Mouse (Mus musculus) embryo, embryonic 11 days (tissue): ENCODE measurements around the gene Cecr2.

Source experiments
- DNase-seq: peaks from one replicate; pipeline ENCODE4 v3.0.0-alpha.2; 2015

The Cecr2 gene

DNA sequence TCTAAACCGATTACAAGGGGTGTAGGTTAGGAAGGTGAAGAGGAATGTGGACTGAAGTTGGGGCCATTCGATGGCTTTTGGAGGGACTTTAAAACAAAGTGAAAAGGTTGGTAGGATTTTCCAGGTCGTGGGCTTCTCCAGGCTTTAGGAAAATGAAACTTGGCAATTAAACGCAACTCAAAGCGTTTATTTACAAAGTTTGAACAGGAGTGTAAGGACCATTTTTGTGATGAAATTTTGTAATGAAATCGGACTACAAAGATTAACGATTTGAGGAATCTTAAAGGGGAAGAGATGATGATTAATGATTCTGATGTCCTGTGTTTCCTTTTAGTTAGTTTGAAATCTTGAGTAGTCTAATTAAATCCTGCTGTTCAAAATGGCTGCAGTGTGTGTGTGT lies 1.7 kb downstream of the Cecr2 start:
- no peak for DNase-seq

DNA sequence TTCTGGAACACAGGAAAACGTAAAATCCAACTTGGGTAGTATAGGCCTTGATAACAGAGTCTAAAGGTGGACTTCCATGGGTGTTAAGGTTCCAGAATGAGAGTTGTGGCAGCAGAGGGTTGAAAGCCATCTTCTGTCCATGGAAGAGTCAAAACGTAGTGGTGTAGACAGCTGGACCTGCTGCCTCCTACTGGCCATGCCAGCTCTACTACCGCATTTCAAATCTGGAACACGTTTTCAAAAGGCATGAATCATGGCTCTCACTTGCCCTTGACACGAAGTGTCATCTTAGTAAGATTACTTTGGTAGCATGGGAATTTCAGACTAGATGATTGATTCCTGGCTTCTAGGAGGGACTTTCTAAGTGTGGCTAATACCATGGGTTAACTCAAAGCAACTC lies 8.0 kb downstream of the Cecr2 start:
- no peak for DNase-seq

DNA sequence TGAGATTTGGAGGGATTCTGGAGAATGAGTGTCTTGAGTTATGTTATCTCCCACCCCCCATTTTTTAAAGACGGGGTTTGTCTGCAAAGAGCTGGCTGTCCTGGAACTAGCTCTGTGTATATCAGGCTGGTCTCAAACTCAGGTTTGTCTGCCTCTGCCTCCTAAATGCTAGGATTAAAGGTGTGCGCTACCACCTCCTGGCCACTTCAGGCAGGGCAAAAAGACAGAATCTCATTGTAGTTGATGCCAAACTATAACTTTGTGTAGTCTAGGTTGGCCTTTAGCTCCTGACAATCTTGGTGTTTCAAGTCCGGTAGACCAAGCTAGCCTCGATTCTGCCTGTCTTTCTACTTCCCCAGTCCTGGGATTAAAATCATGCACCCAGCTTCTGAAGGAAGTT lies 8.7 kb downstream of the Cecr2 start:
- no peak for DNase-seq

DNA sequence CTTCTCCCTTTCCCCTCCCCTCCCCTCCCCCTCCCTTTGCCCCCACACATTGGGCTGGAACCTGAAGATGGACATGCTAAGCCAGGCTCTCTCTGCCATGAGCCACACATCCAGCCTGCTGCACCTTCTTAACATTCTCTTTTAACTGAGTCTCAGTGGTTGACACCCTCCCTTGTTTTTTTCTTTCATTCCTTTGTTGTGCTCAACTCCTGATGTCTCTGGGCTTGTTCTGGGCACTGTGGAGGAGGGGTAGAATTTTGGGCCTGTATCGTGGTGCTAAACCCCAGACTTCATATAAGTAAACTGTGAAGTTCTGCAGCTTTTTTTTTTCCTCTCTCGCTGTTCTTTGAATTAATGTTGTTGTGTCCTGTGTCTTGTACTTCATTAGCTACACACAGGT lies 9.8 kb downstream of the Cecr2 start:
- no peak for DNase-seq

DNA sequence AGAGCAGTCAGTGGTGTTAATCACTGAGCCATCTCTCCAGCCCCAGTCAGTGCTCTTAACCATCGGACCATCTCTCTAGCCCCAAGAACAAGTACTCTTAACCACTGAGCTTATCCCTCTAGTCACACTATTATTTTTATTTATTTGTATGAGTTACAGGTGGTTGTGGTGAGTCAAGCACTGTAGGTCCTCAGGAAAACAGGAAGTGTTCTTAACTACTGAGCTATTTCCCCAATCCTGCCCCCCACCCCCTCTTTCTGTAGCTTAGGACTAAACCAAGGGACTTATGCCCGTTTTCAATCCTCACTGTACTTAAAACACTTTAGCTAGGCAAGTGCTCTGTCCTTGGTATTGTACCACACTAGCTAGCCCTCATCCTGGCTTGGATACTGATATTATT lies 17.2 kb downstream of the Cecr2 start:
- DNase-seq = no peak

DNA sequence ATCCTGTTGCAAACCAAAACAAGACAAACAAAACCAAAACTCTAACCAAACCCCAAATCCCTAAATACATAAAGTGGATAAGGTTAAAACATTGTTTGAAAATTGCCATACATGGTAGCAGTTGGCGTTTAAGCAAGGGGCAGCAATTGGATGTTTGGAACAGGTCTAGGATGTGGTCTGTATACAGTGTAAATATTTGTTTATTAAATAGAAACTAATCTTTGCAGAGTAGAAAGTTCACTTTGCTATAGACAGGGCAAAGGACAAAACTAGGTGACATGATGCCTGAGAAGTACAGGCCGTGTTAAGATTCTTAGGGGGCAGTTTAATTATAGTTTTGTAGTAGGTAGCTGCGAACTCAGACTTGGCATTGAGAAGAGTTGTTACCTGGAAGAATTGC lies 18.6 kb downstream of the Cecr2 start:
- DNase-seq = no peak

DNA sequence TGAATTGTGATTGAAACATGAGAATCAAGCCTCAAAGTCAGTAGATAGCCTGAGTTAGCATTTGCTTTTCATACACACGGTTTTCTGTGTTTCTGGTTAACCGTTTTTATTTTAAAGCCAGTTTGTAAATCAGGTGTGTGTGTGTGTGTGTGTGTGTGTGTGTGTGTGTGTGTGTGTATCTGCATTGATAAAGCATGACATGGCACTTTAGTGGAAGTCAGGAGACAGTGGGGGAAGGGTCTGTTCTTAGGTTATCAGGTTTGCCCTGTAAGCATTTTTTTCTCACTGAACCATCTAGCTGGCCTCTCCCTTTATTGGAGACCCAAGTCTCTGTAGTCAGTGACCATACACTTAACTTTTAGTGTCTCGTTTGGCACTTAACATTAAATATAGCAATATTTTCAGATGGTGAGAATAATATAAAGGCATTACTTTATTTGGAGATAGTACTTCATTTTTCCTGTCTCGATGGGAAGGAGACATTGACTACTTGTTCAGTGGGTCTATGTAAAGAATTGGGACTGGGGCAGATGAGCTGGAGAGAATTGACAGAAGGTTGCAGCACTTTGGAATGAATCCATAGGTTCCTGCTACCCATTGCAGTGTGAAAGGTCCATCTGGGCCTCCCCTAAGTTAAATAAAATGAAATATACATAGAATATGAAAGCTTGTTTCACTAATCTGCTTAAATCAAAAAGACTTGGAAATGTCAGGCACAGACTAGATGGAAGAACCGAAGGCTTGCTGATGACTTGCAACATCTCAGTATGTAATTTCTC lies 20.9 kb downstream of the Cecr2 start:
- no peak for DNase-seq

DNA sequence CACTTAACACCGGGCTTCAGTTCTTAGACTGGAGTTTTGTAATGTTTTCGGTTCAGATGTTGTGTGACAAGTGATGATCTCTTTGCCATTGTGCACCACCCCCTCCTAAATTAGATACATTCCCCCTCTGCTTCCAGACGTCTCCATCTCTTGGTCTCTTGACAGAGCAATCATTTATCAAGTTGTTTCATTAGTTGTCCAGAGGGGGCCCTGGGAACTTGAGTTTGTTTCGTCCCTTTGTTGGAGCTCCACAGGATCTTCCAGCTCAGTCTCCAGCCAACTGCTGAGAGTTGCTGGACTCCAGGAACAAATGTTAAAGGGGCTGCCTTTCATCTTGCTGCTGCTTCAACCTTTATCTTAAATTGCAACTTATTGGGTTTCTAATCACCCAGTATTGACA lies 34.1 kb downstream of the Cecr2 start:
- DNase-seq = peak; percentile 70

DNA sequence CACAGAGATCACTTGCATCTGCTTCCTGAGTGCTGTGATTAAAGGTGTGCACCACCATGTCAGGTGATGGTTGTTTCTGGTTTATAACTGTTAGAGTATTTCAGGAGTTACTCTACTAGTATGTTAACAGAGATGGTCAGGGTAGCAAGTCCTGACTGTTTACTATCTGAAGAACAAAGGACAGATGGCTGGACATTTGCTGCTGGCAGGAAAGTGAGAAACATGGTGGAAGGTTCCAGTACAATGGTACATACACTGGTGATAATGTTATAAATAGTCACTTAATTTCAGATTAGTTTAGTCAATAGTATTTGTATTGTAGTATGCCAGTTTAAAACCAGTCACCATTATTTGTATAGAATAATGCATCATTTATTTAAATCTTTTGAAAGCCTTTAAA lies 38.2 kb downstream of the Cecr2 start:
- no peak for DNase-seq

DNA sequence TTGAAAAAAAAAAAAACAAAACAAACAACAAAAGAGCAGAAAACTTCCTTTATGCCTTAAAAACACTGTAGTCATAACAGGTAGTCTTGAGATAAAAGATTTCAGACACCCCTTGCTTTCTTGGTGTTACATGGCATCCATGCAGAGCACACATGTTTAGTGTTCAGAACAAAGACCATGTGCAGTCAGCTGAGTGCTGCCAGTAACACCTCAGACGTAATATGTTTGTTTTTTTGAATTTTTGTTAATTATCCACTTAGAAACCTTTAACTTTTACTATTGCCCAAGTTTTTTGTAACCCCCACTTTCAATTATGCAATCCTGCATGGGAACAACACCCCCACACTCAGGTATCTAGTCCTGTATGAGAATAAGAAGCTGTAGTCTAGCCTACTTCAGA lies 42.6 kb downstream of the Cecr2 start:
- no peak for DNase-seq

DNA sequence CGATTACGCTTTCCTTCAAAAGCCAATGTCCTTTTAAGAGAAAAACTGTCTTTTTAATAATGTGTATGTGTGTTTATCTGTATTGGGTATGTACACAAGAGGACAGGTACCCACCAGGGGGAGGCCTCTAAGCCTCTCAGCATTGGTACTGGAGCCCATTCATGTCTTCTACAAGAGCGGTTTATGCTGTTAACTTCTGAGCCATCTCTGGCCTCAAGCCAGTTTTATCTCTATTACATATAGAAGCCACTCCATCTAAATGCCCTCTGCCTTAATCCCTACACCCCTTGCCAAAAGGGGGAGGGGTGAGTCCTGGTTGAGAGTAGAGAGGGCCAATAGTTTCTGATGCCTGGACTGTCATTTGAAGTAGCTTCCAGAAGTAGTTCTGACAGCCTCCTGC lies 48.6 kb downstream of the Cecr2 start:
- DNase-seq = no peak

DNA sequence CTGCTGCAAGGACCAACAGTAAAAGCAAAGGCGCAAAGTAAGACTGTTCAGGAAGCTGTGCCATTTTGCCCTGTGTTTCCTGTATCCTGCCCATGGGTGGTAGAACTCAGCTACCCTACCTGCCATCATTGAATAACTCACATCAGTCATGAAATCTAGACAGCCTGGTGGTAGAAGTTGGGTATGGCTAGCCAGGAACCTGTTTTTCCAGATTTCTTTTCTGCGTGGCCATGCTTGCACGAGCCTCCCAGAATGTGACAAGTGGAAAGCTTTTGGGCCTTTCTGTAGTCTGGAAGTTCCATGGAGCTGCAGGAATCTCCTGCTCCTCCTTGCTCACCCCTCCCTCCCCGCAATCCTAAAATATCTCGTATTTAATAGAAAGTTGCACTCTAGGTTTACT lies 49.1 kb downstream of the Cecr2 start:
- peak; percentile 33 for DNase-seq

DNA sequence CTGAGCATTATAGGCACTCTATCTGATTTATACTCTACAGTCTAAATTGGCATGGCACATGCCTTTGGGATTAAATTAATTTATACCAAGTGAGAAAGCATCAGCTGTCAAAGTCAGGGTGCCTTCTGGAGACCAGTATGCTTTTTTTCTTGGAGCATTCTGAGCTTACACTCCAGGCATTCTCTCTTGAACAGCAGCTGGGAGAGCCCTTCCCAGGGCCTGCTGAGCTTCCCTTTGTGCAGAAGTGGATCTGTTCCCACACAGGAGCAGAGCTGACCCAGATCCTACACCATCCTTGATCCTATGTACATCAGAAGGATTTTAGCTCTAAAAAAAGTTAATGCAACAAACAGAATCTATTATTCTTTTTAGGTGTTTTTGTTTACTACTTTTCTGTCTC lies 49.7 kb downstream of the Cecr2 start:
- peak; percentile 50 for DNase-seq

DNA sequence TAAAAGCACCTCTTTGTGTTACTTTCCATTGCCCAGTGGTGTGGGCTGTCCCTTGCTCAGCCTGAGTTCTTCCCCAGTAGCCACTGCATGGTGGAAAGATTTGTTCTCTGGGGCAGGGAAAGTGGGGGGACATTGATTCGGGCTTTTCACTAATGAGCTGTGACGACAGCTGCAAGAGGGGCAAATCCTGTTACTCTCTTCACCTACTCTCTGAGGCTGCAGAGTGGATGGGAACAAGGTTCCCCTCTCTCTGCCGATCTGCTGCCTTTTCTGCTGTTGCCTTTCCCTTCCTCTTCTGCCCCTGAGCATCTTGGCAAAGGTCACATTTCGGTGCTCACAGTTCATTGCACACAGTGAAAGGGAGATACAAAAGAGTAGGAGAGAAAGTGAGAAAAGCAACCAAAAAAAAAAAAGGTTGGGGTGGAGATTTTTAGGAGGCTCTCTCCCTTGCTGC lies 50.4 kb downstream of the Cecr2 start:
- DNase-seq = peak; percentile 64

DNA sequence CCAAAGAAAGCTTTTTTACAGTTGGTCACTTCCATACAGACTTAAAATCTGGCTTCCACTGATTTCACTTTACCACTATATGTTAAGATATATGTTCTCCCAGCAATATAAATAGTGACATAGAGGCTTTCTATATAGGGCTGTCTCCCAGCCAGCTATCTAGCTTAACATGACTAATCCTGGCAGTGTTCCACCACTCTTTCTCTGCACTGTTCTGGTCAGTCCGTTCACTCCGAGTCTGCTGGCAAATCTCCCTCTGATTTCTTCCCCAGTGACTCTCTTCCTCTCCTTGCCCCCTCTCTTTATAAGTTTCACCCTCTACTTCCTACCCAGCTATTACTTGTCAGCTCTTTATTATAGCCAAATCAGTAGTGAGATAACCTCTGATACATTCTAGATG lies 59.8 kb downstream of the Cecr2 start:
- no peak for DNase-seq

DNA sequence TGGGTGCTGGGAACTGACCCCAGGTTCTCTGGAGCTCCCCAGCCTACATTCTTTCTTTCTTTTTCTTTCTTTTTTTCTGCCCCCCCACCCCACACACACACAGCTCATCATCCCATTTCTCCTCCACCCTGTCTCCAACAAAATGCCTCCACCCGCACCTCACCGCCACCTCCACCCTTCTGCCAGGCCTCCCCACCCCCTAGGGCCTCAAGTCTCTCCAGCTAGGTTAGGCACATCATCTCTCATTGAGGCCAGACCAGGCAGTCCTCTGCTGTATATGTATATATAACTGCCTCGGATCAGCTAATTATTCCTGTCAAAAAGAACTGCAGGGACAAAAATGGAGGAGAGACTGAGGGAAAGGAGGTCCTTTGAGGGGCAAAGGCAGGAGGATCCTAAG lies 69.8 kb downstream of the Cecr2 start:
- DNase-seq = no peak

DNA sequence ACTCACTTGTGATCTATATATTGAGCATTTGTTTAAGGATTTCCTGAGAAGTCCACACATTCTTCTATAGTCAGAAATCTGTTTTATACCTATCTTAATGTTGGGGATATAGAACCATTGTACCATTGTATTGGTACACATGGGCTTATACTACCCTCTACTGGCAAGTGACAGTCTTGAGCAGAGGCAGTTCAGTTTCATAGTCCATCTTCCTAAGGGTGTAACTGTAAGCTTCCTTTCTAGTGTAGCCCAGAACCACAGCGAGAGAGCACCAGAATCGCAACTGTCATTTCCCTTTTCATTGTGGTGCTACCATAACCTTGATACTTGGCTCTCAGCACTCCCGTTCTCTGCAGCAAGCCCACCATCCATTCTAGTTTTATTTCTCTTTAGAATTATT lies 70.4 kb downstream of the Cecr2 start:
- DNase-seq = peak; percentile 60

DNA sequence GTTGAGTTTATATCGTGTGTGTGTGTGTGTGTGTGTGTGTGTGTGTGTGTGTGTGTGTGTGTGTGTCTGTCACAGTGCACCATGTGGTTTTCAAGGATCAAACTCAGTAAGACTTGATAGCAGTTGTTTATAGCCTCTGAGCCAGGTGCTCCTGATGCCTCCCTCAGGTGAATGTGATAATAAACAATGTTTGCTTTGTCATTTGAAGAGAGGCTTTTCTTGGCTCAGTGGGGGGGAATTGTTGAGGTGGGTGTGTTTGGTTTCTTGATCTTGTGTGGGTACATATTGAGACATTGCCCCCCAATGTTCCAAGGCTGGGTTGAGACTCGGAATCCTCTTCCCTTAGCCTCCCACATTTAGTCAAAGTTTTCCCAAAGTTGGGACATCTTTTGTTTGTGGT lies 77.0 kb downstream of the Cecr2 start:
- DNase-seq = no peak

DNA sequence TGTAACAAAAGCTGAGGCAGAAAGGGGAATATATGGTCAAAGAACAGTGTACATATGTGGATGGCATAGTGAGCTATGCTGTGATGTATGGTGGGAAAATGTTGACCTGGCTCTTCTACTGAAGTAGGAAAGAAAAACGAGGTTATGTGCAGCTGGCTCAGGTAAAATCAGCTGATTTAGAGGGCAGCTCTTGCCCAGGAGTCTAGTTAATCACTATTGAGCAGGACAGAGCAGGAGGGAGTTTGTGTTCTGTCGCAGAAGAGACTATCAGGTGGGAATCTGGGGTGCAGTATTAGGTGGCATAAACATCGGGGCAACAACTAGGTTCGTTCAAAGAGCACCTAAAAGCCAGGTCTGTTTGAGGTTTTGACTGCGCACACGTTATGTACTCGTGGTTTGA lies 78.1 kb downstream of the Cecr2 start:
- DNase-seq = no peak

DNA sequence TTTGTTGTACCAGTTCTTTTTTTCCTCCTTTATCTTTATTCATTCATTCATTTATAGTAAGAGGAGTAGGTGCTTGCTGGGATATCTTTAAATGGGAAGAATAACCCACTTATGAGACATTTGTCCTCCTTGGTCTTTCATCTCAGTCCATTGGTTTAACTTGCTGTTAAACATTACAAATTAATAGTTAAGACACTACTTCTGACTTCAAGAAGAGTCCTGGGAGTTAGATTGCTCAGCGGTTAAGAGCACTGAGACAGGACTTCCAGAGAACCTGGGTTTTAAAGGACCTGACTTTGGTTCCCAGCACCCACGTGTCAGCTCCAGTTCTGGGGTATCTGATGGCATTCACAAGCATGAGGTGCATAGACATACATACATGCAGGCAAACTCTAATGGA lies 80.2 kb downstream of the Cecr2 start:
- DNase-seq = no peak

DNA sequence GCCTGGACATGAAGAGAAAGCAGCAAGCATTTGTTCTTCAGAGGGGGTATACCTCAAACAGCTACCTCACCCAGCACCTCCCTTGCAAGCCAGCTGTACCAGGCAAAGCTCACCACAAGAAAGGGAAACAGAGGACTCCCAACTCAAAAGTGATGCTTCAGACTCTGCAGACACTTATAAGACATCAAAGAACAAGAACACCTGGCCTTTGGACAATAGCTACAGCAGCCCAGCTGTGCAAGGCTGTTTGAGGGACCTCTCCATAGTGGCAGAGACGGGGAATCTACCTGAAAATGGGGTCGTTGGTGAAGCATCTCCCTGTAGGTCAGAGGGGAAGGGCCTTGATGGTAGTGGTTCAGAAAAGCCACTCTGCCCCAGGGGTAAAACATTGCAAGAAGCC lies 95.0 kb downstream of the Cecr2 start:
- no peak for DNase-seq

DNA sequence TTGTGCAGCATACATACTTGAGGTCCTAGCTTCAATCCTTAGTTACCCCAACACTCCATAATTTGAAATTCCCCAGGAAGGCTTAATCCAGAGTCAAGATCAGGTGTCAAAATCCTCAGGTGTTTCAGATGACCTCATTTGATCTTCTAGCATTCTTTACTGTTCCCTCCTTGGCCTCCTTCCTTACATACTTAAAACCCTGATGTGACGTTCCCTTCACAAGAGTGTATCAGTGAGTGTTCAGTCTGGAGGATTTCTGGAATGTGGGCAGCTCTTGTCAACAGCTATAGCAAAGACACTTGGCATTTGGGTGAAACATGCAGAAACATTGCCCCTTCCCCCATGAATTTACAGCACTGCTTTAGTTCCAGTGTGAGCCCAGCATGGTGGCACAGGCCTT lies 103.8 kb downstream of the Cecr2 start:
- DNase-seq = no peak

DNA sequence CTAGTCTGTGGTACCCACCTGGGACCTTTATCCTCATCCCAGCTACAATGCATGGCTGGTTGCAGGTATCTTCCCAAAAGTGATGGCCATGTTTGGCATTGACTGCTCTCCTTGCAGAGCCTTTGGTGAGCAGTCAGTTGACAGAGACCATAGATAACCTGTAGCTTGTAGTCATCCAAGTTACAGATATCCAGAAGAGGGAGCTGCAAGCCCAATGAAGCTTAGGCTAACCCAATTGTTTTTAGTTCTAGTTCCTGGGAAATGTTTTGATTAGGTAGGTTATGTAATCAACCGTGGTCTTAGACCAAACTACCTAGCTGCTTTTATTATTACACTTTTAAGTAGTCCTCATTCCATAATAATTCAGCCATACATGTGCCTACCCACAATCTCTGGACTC lies 105.2 kb downstream of the Cecr2 start:
- DNase-seq = no peak

DNA sequence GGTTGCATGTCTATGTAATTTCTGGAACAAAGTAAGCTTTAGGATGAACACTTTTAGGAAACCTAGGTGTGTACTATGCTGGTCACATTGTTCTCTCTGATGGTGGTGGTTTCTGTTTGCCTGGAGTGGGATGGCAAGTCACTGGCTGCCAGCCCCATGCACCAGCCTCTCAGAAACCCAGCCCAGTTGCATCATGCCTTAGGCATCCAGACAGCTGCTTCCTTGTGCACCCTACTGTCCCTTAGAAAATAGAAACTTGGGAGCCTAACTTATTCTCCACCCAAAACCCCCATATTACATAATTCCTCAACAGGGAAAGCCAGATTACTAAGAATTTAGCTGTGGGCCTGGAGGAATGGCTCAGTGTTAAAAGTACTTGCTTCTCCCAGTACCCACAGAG lies 105.9 kb downstream of the Cecr2 start:
- no peak for DNase-seq

DNA sequence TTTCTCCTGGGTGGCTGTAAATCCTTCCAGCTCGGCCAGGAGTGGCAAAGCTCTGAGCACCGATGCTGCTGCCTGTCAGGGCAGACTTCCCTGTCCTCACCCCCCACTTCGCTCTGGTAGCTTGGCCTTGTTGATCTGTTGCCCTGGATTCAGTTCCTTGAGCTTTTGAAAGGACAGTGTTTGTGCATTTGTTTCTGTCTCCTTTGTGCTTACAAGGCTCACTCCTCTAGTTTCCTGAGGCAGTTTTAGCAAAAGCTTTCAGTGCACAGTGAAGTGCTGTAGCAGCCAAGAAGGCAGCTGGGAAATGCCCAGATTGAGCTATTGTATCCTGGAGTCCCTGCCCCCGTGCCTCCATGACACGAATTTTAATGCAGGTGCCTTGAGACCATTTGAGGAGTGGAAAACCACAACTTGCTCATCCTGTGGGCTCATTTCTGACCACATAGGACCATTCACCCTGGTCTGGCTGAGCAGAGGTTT lies 107.0 kb downstream of the Cecr2 start, which contains the start of gene Slc25a18:
Slc25a18 (plus strand) TSS at position 430 of the 480 bp plus-strand sequence.
- DNase-seq = peak; percentile 43
